Mouse (Mus musculus) small intestine, adult 2 months (tissue): ENCODE results near the gene Adipoq. TPM values are rescaled to one million over a fixed set of nuclear protein-coding genes. Genes with fewer than 3 reads are reported as not detected.

ENCODE experiments used
- H3K27ac ChIP-seq: fragments of 200-500 bp; 2 replicates; pipeline ENCODE4 v1.5.1; 2012; ENCODE audit warnings: low read depth, low read length, control low read depth, inconsistent platforms; ENCODE audit not compliant: insufficient read depth
- H3K27me3 ChIP-seq: fragments of 200-500 bp; 2 replicates; pipeline ENCODE4 v1.6.1; 2012; ENCODE audit warnings: mild to moderate bottlenecking, moderate library complexity, low read length, inconsistent platforms; ENCODE audit not compliant: control insufficient read depth, insufficient read depth
- H3K36me3 ChIP-seq: fragments of 200-500 bp; 2 replicates; pipeline ENCODE4 v1.6.1; 2012; ENCODE audit warnings: mild to moderate bottlenecking, low read length, control low read depth, inconsistent platforms; ENCODE audit not compliant: control insufficient read depth, insufficient read depth
- H3K4me1 ChIP-seq: fragments of 200-500 bp; 2 replicates; pipeline ENCODE4 v1.6.1; 2012; ENCODE audit warnings: low read length, inconsistent platforms, mixed read lengths; ENCODE audit not compliant: control insufficient read depth, insufficient read depth, insufficient read length
- H3K4me3 ChIP-seq: fragments of 200-500 bp; 2 replicates; pipeline ENCODE4 v1.5.1; 2012; ENCODE audit warnings: low read depth, mild to moderate bottlenecking, control low read depth, inconsistent platforms, low read length, moderate library complexity
- CTCF ChIP-seq: fragments of 200-500 bp; IDR thresholded peaks from 2 replicates; pipeline ENCODE4 v1.5.1; 2012; ENCODE audit warnings: low read depth, mild to moderate bottlenecking, control low read depth, inconsistent platforms, low read length, moderate library complexity, mixed read lengths; ENCODE audit not compliant: insufficient replicate concordance, insufficient read length; ENCODE audit errors: extremely low read depth
- POLR2A ChIP-seq: fragments of 200-500 bp; IDR thresholded peaks from 2 replicates; pipeline ENCODE4 v1.6.1; 2012; ENCODE audit warnings: low read depth, mild to moderate bottlenecking, control low read depth, inconsistent platforms, low read length, moderate library complexity
- whole genome bisulfite sequencing: fragments of 180-500 bp; shearing (Covaris S2); methylation state at CpG from one replicate; pipeline ENCODE4 v1.1.7; 2018; 5-methylcytosine and 5-hydroxymethylcytosine counted together
- polyA plus RNA-seq: library from polyadenylated mRNA; depleted of rRNA; stranded (reverse); fragments of >200 nt; gene quantifications from 2 replicates; pipeline ENCODE4 v1.2.3, GENCODE M21; 2012

Gene Adipoq
- polyA plus RNA-seq, 1 experiment, result 1.0 TPM

DNA sequence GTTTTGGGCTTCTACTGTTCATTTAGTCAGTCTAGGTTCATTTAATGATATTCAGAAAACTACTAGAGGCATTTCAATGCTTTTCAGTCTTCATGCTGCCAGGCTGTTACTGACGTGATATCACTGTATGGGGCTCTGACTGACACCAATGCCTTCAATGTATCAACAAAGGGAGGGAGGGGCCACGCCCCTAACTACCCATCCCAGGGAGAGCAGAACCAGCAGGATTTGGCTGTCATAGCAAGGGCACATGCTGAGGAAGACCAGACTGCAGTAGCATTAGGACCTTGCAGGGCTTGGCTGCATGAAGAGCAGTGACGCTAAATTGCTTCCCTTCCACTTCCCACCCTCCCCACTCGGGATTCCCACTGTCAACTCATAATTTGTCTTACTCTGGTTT, 29.2 kb upstream of the Adipoq start:
- Histone ChIP-seq H3K4me1 (no peaks in the 10 kb centered on the region), H3K36me3 (peaks cover 32% of the 10 kb centered on the region), H3K27me3 (no peaks in the 10 kb centered on the region), H3K4me3 (no peak overlapping the region), H3K27ac (no peak overlapping the region)
- WGBS, result 65% methylated on average over 4 of the region's 4 CpGs
- no peak for TF ChIP-seq POLR2A
- no peak for TF ChIP-seq CTCF

DNA sequence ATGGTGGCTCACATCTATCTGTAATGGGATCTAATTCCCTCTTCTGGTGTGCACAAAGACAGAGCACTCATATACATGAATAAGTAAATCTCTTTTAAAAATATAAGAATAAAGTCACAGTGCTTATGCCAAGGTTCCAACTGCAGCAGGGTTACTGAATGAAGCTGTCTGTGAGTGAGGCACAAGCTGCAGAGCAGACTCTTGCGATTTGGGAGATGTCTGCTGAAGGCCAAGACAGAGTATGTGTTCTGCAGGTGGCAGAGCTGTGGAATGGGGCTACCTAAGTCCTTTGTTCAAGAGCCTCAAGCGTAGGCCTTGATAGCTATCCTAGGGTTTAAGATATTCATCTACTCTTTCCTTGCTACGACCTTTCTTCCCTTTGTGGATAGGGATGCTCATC, 23.9 kb upstream of the Adipoq start:
- H3K36me3 ChIP-seq, result peaks cover 12% of the 10 kb centered on the region
- H3K4me3 ChIP-seq, result no peak overlapping the region
- no peak overlapping the region for H3K27ac ChIP-seq
- WGBS, result 93% methylated on average over 3 of the region's 3 CpGs
- TF ChIP-seq CTCF (no peak), POLR2A (no peak)
- no peaks in the 10 kb centered on the region for H3K4me1 ChIP-seq
- no peaks in the 10 kb centered on the region for H3K27me3 ChIP-seq

- TF ChIP-seq CTCF (no peak), POLR2A (no peak)
- 89% methylated on average over 4 of the region's 4 CpGs for WGBS
- H3K27ac ChIP-seq, result no peak overlapping the region
- H3K4me3 ChIP-seq, result no peak overlapping the region
- no peaks in the 10 kb centered on the region for H3K4me1 ChIP-seq
- H3K27me3 ChIP-seq, result no peaks in the 10 kb centered on the region
- H3K36me3 ChIP-seq, result peaks cover 11% of the 10 kb centered on the region
These were observed 23.2 kb upstream of the Adipoq start for GRCm38 (mm10) chr16:23123104-23123503.

- Histone ChIP-seq H3K27ac (no peak overlapping the region), H3K4me3 (no peak overlapping the region), H3K4me1 (peaks cover 2% of the 10 kb centered on the region; the same call in 1 of the 2 replicates), H3K27me3 (no peaks in the 10 kb centered on the region), H3K36me3 (peaks cover 11% of the 10 kb centered on the region)
- WGBS, result 92% methylated on average over 4 of the region's 4 CpGs
- TF ChIP-seq POLR2A, result no peak
- no peak for TF ChIP-seq CTCF
These were observed 21.9 kb upstream of the Adipoq start for GRCm38 (mm10) chr16:23124398-23124797.

GRCm38 (mm10) chr16:23127311-23127672, 19.0 kb upstream of the Adipoq start:
- TF ChIP-seq POLR2A, result no peak
- TF ChIP-seq CTCF, result no peak
- 1% methylated on average over 4 of the region's 4 CpGs for WGBS
- no peak overlapping the region for H3K27ac ChIP-seq

DNA sequence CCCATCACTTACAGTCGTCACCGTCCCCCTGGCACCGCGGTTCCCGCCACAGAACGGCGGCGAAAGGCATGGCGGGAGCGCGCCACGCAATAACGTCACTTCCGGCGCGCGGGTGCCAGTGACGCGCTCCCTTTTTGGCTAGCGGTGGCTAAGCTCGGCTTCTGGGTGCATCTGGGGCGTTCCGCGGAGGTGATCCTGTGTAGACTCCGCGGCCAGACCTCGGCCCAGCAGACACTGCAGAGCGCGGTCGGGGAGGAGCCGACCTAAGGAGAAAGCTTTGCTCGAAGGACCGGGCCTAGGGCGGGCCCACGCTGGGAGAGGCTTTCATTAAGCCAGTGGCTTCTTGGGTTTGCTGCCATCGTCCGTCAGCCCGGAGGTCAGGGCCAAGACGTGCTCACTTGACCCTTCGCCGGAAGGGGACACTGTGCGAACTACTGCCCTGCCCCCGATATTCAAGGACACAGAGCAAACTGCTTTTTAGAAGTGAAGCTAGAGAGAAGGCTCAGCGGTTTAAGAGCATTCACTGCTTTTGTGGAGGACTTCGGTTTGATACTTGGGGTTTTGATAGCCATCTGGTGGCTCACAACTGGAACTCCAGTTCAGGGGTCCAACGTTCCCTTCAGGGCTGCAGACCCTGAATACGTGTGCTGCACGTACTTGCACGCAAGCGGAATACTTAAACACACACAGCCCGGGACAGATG, 18.5 kb upstream of the Adipoq start, which contains the start of gene Rfc4:
Gene Rfc4, minus strand, starts transcription at position 65 of the 703 bp plus-strand sequence.
- Histone ChIP-seq H3K4me3 (peak within 1 kb of the TSS; percentile 71), H3K36me3 (peaks cover 3% of the 10 kb centered on the region), H3K27ac (peak within 1 kb of the TSS; percentile 84), H3K4me1 (peaks cover 2% of the 10 kb centered on the region; the same call in 1 of the 2 replicates), H3K27me3 (no peaks in the 10 kb centered on the region)
- under 1% methylated on average over 51 of the region's 51 CpGs for WGBS
- TF ChIP-seq POLR2A (peak; percentile 79), CTCF (peak; percentile 41; the same call in 1 of the 2 replicates)

More at GRCm38 (mm10) chr16:23127311-23127672, 19.0 kb upstream of the Adipoq start:
- no peaks in the 10 kb centered on the region for H3K27me3 ChIP-seq
- H3K36me3 ChIP-seq, result peaks cover 3% of the 10 kb centered on the region
- H3K4me1 ChIP-seq, result peaks cover 2% of the 10 kb centered on the region; the same call in 1 of the 2 replicates
- peak overlapping the region; percentile 71 for H3K4me3 ChIP-seq

DNA sequence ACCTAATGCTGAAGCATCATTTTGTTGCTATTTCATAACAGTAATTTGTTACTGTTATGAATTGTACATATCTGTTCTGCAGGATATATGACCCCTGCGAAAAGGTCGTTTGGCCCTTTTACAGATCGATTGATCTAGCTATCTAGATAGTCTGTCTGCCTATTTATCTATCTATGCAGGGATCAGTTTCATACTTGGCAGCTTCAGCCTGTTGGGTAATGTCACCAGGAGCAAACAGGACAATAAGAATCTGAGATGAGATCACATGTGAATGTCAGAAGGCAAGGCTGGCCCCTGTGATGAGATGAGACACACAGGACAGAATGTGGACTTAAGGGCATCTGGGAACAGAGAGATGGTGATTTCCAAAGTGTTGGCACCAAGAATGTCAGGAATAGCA, 16.0 kb upstream of the Adipoq start:
- 85% methylated on average over 3 of the region's 3 CpGs for WGBS
- Histone ChIP-seq H3K4me1 (peaks cover 2% of the 10 kb centered on the region; the same call in 1 of the 2 replicates), H3K36me3 (no peaks in the 10 kb centered on the region), H3K4me3 (no peak overlapping the region), H3K27me3 (no peaks in the 10 kb centered on the region), H3K27ac (no peak overlapping the region)
- TF ChIP-seq CTCF, result no peak
- TF ChIP-seq POLR2A, result no peak
